Mouse (Mus musculus): ENCODE results near the gene Rbms3. TPM values are rescaled to one million over a fixed set of nuclear protein-coding genes. Genes with fewer than 3 reads are reported as not detected.

Rbms3 gene
- polyA plus RNA-seq, 1 experiment from 2014 or later = 44.5 TPM

DNA sequence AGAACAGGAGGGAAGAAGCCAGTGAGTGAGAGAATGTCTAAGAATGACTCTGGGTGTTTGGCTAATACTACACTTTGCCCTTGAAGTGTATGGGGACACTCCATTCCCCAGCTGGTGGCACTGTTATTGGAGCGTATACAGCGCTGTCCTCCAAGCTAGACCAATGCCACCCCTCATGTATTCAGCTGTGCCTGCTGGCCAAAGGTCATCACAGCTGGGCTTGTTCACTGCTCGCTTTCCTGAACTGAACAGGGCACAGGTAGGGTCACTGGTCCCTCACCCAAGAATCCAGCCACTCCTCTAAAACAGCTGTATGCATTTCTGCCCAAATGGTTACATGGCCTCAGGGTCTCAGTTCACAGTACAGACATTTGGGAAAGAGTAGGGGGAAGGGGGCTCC, 253.9 kb downstream of the Rbms3 start:
- ATAC-seq (replicated peaks; ENCODE audit: low FRiP score, low read depth) = no peak
- Histone ChIP-seq H3K36me3 (ENCODE audit: insufficient read depth, low read length) (no peaks in the 10 kb centered on the region), H3K9ac (ENCODE audit: low read depth, low read length) (no peak overlapping the region), H3K9me3 (replicated peaks; ENCODE audit: low read length) (no peaks in the 10 kb centered on the region), H3K4me1 (replicated peaks; ENCODE audit: insufficient read depth, low read length) (peaks cover 20% of the 10 kb centered on the region), H3K27ac (no peak overlapping the region), H3K4me3 (replicated peaks; ENCODE audit: low read depth, low read length) (no peak overlapping the region), H3K27me3 (ENCODE audit: insufficient read depth, low read length) (no peaks in the 10 kb centered on the region), H3K4me2 (ENCODE audit: low read length) (no peak overlapping the region)
- TF ChIP-seq CTCF (IDR thresholded peaks at IDR 0.05; ENCODE audit: low read depth) = no peak
- 88% methylated on average over 3 of the region's 3 CpGs for WGBS
- DNase-seq (ENCODE audit: low spot score) = no peak

DNA sequence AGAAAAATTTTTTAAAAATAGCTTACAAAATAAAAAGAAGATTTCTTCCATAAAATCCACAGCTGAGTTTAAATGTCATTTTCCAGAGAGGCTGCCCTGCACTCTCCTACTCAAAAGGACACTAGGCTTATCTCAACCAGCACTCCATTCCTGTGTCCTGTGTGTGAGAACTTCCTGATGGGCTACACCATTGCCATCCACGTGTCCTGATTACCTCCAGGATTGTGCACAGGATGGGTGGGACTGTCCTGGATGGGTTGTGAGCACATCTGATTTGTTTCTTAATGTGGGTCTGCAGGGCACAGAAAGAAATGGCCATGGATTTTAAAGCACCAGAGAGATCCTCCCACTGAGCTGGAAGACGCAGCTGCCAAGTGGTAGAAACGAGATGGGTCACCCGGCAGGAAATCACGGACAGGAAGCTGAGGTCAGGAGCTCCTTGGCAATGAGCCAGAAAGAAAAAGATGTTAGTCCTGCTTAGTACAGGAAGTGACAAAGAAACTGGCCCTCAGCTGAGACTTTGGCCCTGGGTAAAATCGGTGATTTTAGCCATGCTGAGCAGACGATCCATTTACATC, 256.5 kb downstream of the Rbms3 start:
- ATAC-seq (replicated peaks; ENCODE audit: low FRiP score, low read depth) = no peak; the same call in 1 of the 2 replicates
- no peak for TF ChIP-seq CTCF (IDR thresholded peaks at IDR 0.05; ENCODE audit: low read depth)
- Histone ChIP-seq H3K9me3 (replicated peaks; ENCODE audit: low read length) (no peaks in the 10 kb centered on the region), H3K36me3 (ENCODE audit: insufficient read depth, low read length) (no peaks in the 10 kb centered on the region), H3K27ac (no peak overlapping the region), H3K9ac (ENCODE audit: low read depth, low read length) (no peak overlapping the region), H3K4me3 (replicated peaks; ENCODE audit: low read depth, low read length) (no peak overlapping the region), H3K4me2 (ENCODE audit: low read length) (no peak overlapping the region), H3K27me3 (ENCODE audit: insufficient read depth, low read length) (no peaks in the 10 kb centered on the region), H3K4me1 (replicated peaks; ENCODE audit: insufficient read depth, low read length) (peaks cover 3% of the 10 kb centered on the region)
- DNase-seq (ENCODE audit: low spot score) = peak; percentile 80
- WGBS = 17% methylated on average over 7 of the region's 7 CpGs

DNA sequence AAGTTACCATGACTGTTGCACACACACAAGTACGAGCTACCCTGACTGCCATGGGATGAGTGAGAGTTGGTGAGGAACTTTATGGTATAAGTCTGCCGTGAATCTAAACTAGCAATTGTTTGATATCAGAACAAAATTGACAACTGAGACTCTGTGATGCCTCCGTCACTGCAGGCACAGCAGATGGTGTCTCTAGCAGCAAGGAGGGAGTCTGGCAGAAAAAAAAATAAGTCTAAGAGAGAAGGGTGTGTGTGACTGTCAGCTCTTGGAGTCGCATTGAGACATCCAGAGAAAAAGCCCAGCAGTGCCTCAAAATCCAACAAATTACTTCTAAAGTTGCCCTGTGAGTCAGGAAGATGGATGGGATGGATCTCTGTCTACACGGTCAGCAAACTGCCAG, 257.7 kb downstream of the Rbms3 start:
- DNase-seq (ENCODE audit: low spot score) = no peak
- no peak overlapping the region for H3K4me3 ChIP-seq (replicated peaks; ENCODE audit: low read depth, low read length)
- no peak for TF ChIP-seq CTCF (IDR thresholded peaks at IDR 0.05; ENCODE audit: low read depth)
- H3K4me1 ChIP-seq (replicated peaks; ENCODE audit: insufficient read depth, low read length) = no peaks in the 10 kb centered on the region; the same call in 1 of the 2 replicates
- no peaks in the 10 kb centered on the region for H3K36me3 ChIP-seq (ENCODE audit: insufficient read depth, low read length)
- WGBS = 65% methylated on average over 5 of the region's 5 CpGs
- H3K9ac ChIP-seq (ENCODE audit: low read depth, low read length) = no peak overlapping the region
- no peak overlapping the region for H3K27ac ChIP-seq
- H3K27me3 ChIP-seq (ENCODE audit: insufficient read depth, low read length) = no peaks in the 10 kb centered on the region
- ATAC-seq (replicated peaks; ENCODE audit: low FRiP score, low read depth) = no peak
- H3K4me2 ChIP-seq (ENCODE audit: low read length) = no peak overlapping the region
- no peaks in the 10 kb centered on the region for H3K9me3 ChIP-seq (replicated peaks; ENCODE audit: low read length)

DNA sequence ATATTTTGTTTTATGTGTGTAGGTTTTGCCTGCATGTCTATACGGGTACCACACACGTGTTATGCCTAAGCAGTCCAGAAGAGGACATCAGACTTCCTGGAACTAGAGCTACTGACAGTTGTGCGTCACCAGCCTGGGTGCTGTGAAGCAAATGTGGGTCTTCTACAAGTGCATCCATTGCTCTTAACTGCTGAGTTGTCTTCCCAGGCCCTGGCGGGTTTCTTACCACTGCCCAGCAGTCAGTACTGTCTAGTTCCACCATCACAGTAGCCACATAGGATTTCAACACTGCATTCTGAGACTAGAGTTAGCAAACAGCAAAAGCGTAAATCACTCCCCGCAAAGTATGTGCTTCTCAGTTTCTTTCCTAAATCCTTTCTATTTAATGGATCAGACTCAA, 259.6 kb downstream of the Rbms3 start:
- Histone ChIP-seq H3K27me3 (ENCODE audit: insufficient read depth, low read length) (no peaks in the 10 kb centered on the region), H3K27ac (no peak overlapping the region), H3K9ac (ENCODE audit: low read depth, low read length) (no peak overlapping the region), H3K9me3 (replicated peaks; ENCODE audit: low read length) (no peaks in the 10 kb centered on the region), H3K36me3 (ENCODE audit: insufficient read depth, low read length) (no peaks in the 10 kb centered on the region), H3K4me1 (replicated peaks; ENCODE audit: insufficient read depth, low read length) (no peaks in the 10 kb centered on the region; the same call in 1 of the 2 replicates), H3K4me3 (replicated peaks; ENCODE audit: low read depth, low read length) (no peak overlapping the region), H3K4me2 (ENCODE audit: low read length) (no peak overlapping the region)
- TF ChIP-seq CTCF (IDR thresholded peaks at IDR 0.05; ENCODE audit: low read depth) = no peak
- DNase-seq (ENCODE audit: low spot score) (no peak), ATAC-seq (replicated peaks; ENCODE audit: low FRiP score, low read depth) (no peak)
- 93% methylated on average over 6 of the region's 6 CpGs for WGBS

DNA sequence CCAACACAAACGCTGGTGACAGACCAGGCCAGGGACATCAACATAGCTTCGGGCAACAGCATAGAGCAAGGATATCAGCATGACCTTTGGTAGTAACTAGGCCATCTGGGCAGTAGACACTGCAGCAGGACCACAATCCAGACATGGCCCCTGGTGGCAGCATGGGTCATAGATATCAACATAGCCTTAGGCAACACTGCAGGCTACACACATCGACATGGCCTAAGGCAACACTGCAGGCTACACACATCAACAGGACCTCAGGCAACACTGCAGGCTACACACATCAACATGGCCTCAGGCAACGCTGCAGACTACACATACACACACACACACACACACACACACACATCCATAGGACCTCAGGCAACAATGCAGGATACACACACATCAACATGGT, 261.7 kb downstream of the Rbms3 start:
- no peak overlapping the region for H3K4me3 ChIP-seq (replicated peaks; ENCODE audit: low read depth, low read length)
- no peaks in the 10 kb centered on the region for H3K9me3 ChIP-seq (replicated peaks; ENCODE audit: low read length)
- 98% methylated on average over 4 of the region's 4 CpGs for WGBS
- no peak overlapping the region for H3K27ac ChIP-seq
- H3K27me3 ChIP-seq (ENCODE audit: insufficient read depth, low read length) = no peaks in the 10 kb centered on the region
- no peak for ATAC-seq (replicated peaks; ENCODE audit: low FRiP score, low read depth)
- H3K4me1 ChIP-seq (replicated peaks; ENCODE audit: insufficient read depth, low read length) = no peaks in the 10 kb centered on the region
- no peak for DNase-seq (ENCODE audit: low spot score)
- H3K4me2 ChIP-seq (ENCODE audit: low read length) = no peak overlapping the region
- no peak overlapping the region for H3K9ac ChIP-seq (ENCODE audit: low read depth, low read length)
- no peak for TF ChIP-seq CTCF (IDR thresholded peaks at IDR 0.05; ENCODE audit: low read depth)
- H3K36me3 ChIP-seq (ENCODE audit: insufficient read depth, low read length) = no peaks in the 10 kb centered on the region

DNA sequence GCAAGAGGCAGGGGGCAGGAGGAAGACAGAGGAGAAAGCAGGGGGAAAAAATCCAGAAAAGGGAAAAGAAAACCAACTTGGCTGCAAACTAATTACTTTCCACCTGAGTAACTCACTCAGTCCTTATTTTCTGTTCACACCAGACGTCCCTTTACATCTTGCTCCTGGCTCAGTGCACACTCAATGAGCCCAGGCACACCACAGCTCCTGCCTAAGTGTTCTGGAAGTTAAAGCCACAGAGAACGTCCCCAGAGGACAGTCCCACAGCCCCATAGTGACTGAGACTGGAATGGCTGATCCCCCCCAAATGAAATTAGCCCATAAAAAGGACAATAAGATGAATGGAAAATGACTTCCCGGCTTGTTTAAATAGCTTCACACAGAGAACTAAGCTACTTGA, 265.1 kb downstream of the Rbms3 start:
- Histone ChIP-seq H3K4me1 (replicated peaks; ENCODE audit: insufficient read depth, low read length) (no peaks in the 10 kb centered on the region), H3K27me3 (ENCODE audit: insufficient read depth, low read length) (no peaks in the 10 kb centered on the region), H3K4me3 (replicated peaks; ENCODE audit: low read depth, low read length) (no peak overlapping the region), H3K36me3 (ENCODE audit: insufficient read depth, low read length) (no peaks in the 10 kb centered on the region), H3K9ac (ENCODE audit: low read depth, low read length) (no peak overlapping the region), H3K4me2 (ENCODE audit: low read length) (no peak overlapping the region), H3K9me3 (replicated peaks; ENCODE audit: low read length) (no peaks in the 10 kb centered on the region), H3K27ac (no peak overlapping the region)
- 19% methylated on average over 3 of the region's 3 CpGs for WGBS
- no peak for TF ChIP-seq CTCF (IDR thresholded peaks at IDR 0.05; ENCODE audit: low read depth)
- ATAC-seq (replicated peaks; ENCODE audit: low FRiP score, low read depth) = no peak
- DNase-seq (ENCODE audit: low spot score) = no peak

DNA sequence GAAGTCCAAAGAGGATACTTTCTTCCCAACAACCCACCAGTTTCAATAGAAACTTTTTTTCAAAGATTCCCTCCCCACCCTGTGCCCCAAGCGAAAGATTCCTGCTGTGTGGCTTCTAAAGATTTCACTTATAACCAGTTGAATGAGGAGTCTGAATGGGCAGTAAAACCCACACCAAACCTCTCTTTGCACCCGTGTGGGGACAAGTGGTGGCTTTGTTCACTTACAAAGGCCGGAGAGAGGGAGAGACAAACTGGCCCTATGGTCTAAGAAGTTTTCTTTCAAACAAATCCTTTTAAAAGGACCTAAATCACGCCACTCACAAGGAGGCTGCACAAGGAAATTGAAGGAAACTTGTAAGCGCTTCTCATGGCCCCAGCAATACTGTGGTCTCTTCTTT, 268.3 kb downstream of the Rbms3 start:
- H3K27ac ChIP-seq = no peak overlapping the region

More for the DNA sequence above, 268.3 kb downstream of the Rbms3 start:
- TF ChIP-seq CTCF (IDR thresholded peaks at IDR 0.05; ENCODE audit: low read depth) = no peak
- no peak overlapping the region for H3K9ac ChIP-seq (ENCODE audit: low read depth, low read length)
- ATAC-seq (replicated peaks; ENCODE audit: low FRiP score, low read depth) = no peak
- no peaks in the 10 kb centered on the region for H3K9me3 ChIP-seq (replicated peaks; ENCODE audit: low read length)
- DNase-seq (ENCODE audit: low spot score) = no peak
- H3K4me3 ChIP-seq (replicated peaks; ENCODE audit: low read depth, low read length) = no peak overlapping the region
- H3K4me2 ChIP-seq (ENCODE audit: low read length) = no peak overlapping the region
- H3K4me1 ChIP-seq (replicated peaks; ENCODE audit: insufficient read depth, low read length) = 0 out of 2 replicates have a peak, but pooled peaks cover 8% of the 10 kb centered on the region
- H3K27me3 ChIP-seq (ENCODE audit: insufficient read depth, low read length) = no peaks in the 10 kb centered on the region
- H3K36me3 ChIP-seq (ENCODE audit: insufficient read depth, low read length) = no peaks in the 10 kb centered on the region
- WGBS = 62% methylated on average over 5 of the region's 5 CpGs

All from kidney, postnatal 0 days (tissue).